Mouse (Mus musculus) myocyte (in vitro differentiated cells): Measurements from ENCODE around the gene Khdrbs2.

Experiments
- CEBPB ChIP-seq: IDR thresholded peaks from 2 replicates; pipeline ENCODE4 v1.6.1; 2011; ENCODE audit warnings: mild to moderate bottlenecking, moderate library complexity; ENCODE audit not compliant: poor library complexity, insufficient read depth, severe bottlenecking
- E2F4 ChIP-seq: IDR thresholded peaks from one replicate; pipeline ENCODE4 v1.6.1; 2011; ENCODE audit warnings: mild to moderate bottlenecking, control low read depth, moderate library complexity; ENCODE audit not compliant: insufficient read depth
- MYOD1 ChIP-seq, 3 experiments: IDR thresholded peaks; one replicate each; pipeline ENCODE4 v1.6.1; 2011; ENCODE audit warnings: control low read depth in 2 of 3, low read depth in 2 of 3, mild to moderate bottlenecking in 2 of 3, moderate library complexity in 1 of 3; ENCODE audit not compliant: insufficient read length in 2 of 3, control insufficient read depth in 1 of 3
- MYOG ChIP-seq, 3 experiments: IDR thresholded peaks; one replicate each; pipeline ENCODE4 v1.6.1; 2011; ENCODE audit warnings: control low read depth in 2 of 3, low read depth in 2 of 3, mild to moderate bottlenecking in 2 of 3; ENCODE audit not compliant: insufficient read length in 2 of 3, control insufficient read depth in 1 of 3, insufficient read depth in 1 of 3
- POLR2A ChIP-seq: IDR thresholded peaks from one replicate; pipeline ENCODE4 v1.6.1; 2011; ENCODE audit warnings: low read depth, mild to moderate bottlenecking, control low read depth, moderate library complexity; ENCODE audit not compliant: insufficient read length
- POLR2AphosphoS2 ChIP-seq: IDR thresholded peaks from one replicate; pipeline ENCODE4 v1.6.1; 2011; ENCODE audit warnings: low read depth, control low read depth; ENCODE audit not compliant: insufficient read length
- REST ChIP-seq: IDR thresholded peaks from one replicate; pipeline ENCODE4 v1.6.1; 2011; ENCODE audit warnings: mild to moderate bottlenecking, control low read depth, moderate library complexity; ENCODE audit not compliant: insufficient read depth, insufficient read length
- SRF ChIP-seq: IDR thresholded peaks from one replicate; pipeline ENCODE4 v1.6.1; 2011; ENCODE audit warnings: low read depth; ENCODE audit not compliant: control insufficient read depth, insufficient read length
- USF1 ChIP-seq: IDR thresholded peaks from one replicate; pipeline ENCODE4 v1.6.1; 2011; ENCODE audit warnings: low read depth, mild to moderate bottlenecking, control low read depth, moderate library complexity

GRCm38 (mm10) chr1:32270519-32270918 lies 98.0 kb downstream of the Khdrbs2 start:
- TF ChIP-seq REST (no peak), POLR2A (no peak), POLR2AphosphoS2 (no peak), CEBPB (no peak), SRF (no peak), MYOD1 (IDR thresholded peaks at IDR 0.05; ENCODE audit: control insufficient read depth in 1 of 3, insufficient read length in 2 of 3, low read depth in 2 of 3) (no peak), USF1 (no peak), E2F4 (no peak), MYOG (IDR thresholded peaks at IDR 0.05; ENCODE audit: control insufficient read depth in 1 of 3, insufficient read depth in 1 of 3, insufficient read length in 2 of 3, low read depth in 2 of 3) (no peak)
